Comparison of ENCODE assay signal across 20 mouse cellular contexts in the genomic region with DNA sequence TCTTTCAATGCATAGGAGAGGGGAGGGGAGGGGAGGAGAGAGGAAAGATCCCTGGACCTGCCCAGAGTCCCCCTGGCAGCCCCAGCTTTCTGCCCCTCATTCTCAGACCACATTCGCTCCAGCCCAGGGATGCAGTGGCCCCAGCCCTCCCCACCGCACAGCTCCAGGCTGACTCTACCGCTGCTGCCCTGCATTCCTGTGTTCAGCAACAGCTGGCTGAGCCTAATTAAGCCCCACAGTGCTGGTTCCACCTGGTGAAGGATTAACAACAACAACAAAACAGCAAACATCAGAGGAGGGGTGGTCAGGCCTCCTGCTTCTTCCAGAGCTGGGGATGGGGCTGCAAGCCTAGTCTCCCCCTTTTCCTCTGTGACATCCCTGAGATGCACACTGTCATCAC.
"Had no signal": no experiment of that assay in that cellular context is flagged by ENCODE, and none has a peak within 500 bp of the region (broad histone marks: within the 10 kb centered on the region; RNA-seq: fewer than 3 reads in every experiment).

No protein-coding gene starts in this region.

- H3K4me2 ChIP-seq: limb, embryonic 12.5 days; liver, embryonic 12.5 days; liver, embryonic 15.5 days; midbrain, embryonic 12.5 days; neural tube, embryonic 13.5 days; stomach, embryonic 15.5 days had no signal

- H3K9me3 ChIP-seq: limb, embryonic 12.5 days; liver, embryonic 12.5 days; liver, embryonic 15.5 days; midbrain, embryonic 12.5 days; neural tube, embryonic 13.5 days; stomach, embryonic 15.5 days had no signal

- H3K9ac ChIP-seq: limb, embryonic 12.5 days; liver, embryonic 12.5 days; liver, embryonic 15.5 days; midbrain, embryonic 12.5 days; neural tube, embryonic 13.5 days; stomach, embryonic 15.5 days had no signal

- DNase-seq: kidney, adult 2 months; kidney, postnatal 25 days; layer of hippocampus, adult 9-11 months; liver; lung, adult 2 months; lung, postnatal 14 days; lung, postnatal 4 days; right cerebral cortex, adult 18-20 months; right cerebral cortex, postnatal 14 days; right cerebral cortex, postnatal 4 days; thymus, postnatal 25 days had no signal

- H3K4me1 ChIP-seq: liver, embryonic 12.5 days; liver, embryonic 15.5 days; stomach, embryonic 15.5 days had no signal

- H3K27me3 ChIP-seq: neural tube, embryonic 13.5 days; stomach, embryonic 15.5 days had no signal

- ATAC-seq: intestine, postnatal 0 days; liver, embryonic 12.5 days had no signal

- H3K27ac ChIP-seq: kidney, postnatal 0 days; layer of hippocampus, adult 2 months; limb, embryonic 12.5 days; liver, embryonic 12.5 days; liver, embryonic 15.5 days; midbrain, embryonic 12.5 days; neural tube, embryonic 13.5 days; stomach, embryonic 15.5 days had no signal

- H3K4me3 ChIP-seq: layer of hippocampus, adult 2 months; limb, embryonic 12.5 days; liver, embryonic 12.5 days; liver, embryonic 15.5 days; midbrain, embryonic 12.5 days; neural tube, embryonic 13.5 days; stomach, embryonic 15.5 days had no signal

- H3K36me3 ChIP-seq: limb, embryonic 12.5 days; liver, embryonic 12.5 days; liver, embryonic 15.5 days; midbrain, embryonic 12.5 days; neural tube, embryonic 13.5 days; stomach, embryonic 15.5 days had no signal
